Mouse (Mus musculus): ENCODE data around the gene Tmem262.
"Not testable (repeated sequence)": the region's sequence is repeated elsewhere in the genome, so short reads cannot be mapped to it uniquely, and the experiment has no call there.

Tmem262 gene

DNA sequence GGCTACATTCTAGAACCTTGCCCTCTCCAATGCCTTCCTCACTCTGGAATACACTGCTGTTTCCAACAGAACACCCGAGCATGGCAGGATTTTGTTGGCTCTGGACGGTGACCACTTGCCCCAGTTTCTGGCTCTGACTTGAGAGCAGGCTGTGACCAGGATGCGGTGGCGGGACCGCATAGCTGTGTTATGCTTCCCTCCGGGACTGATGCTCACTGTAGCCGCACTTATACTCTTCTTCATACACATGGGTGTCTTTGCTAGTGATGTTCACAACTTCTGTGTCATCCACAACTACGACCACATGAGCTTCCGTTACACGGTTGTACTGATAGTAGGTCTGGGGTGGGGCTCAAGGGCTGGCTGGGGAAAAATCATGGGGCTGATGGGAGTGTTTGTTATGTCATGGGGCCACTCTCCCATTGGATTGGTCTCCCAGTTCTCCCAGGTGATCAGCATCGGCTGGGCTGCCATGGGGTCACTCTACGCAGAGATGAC, at the start of gene Tmem262:
Tmem262 (plus strand) TSS at position 51 of the 498 bp plus-strand sequence.
- DNase-seq (ENCODE audit: extremely low spot score, low read depth, low spot score) = no peak

DNA sequence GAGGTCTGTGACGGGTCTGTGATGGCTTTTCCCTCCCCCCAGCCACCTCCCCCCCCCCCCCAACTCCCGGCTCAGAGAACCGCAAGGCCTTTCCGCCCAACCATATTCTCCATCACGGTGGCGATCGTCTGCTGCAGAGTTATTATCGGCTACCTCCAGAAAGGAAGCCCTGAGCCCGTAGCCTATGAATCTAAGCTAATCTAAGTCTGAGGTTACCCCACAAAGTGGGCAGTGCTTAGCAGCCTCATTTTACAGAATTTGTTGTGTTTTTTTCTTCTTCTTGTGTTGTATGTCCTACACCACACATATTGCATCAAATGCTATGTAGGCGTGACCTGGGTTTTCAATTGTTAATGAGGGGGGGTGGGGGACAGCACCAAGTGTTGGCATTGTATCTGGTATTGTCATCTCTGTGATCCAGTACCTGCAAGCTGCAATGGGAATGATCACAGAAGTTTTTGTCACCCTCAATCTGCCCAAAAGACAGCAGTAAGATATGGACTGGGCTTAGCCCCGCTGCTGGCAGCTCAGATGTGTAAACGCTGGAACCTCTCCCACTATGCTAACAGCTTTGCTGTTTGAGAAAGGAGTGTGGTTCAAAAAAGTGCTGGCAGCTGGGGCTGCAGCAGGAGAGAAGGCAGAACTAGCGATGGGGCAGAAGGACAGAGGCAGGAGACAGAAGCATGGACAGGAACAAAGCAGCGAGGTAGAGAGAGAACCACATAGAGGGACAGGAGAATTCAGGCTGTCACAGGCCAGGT, 49.1 kb upstream of the Tmem262 start:
- no peak for DNase-seq (ENCODE audit: extremely low spot score, low read depth, low spot score)

DNA sequence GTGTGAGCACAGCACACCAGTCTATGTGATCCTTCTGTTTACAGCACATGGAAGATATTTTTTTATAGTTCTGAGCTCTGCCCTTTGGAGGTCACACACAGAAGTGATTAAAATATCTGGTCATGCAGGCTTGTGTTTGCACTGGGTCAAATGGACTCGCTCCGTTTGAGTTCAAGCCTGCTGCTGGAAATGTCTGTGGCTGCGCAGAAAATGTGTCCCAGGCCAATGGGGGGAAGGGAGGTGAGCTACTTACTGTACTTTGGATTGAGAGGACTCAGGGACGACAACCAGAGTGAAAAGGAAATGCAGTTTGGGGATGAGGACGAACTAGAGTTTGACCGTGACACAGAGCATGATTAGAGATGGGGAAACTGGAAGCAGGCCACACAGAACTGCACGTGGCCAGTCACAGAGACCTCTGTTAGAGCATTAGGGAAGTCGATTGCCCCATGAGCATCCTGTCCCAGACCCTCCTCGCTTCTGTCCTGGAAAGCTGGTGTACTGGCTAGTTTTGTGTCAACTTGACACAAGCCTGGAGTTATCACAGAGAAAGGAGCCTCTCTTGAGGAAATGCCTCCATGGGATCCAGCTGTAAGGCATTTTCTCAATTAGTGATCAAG, 43.8 kb upstream of the Tmem262 start:
- no peak for DNase-seq (ENCODE audit: extremely low spot score, low read depth, low spot score)

DNA sequence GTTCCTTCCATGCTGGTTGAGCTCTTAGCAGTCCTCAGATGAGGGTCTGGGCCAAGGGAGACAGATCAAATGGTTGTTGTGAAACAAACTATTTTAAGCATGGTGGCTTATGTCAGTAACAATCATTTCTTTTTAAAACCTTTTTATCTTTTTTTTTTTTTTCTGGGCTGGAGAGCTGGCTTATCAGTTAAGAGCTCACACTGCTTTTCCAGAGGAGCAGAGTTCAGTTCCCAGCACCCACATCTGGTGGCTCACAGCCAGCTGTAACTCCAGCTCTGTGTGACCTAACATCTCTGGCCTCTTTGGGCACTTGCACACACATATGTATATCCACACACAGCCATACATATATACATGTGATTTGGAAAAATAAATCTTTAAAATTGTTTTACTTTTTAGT, 42.1 kb upstream of the Tmem262 start:
- no peak for DNase-seq (ENCODE audit: extremely low spot score, low read depth, low spot score)

DNA sequence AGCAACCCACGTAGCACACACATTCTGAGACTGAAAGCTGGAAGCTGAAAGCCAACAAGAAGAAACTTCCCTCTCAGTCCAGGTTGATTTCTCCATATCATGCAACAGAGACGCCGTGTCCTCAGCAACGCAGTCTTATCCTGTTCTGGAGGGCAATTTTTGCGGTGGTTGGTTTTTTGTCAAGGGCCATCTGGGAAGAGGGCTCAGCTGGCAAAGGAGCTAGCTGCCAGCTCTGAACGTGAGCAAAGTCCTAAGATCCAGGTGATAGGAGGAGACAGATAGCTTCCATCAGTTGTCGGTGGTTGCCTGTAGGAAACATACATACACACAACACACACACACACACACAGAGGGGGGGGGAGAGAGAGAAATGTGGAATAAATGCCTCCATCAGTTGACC, 41.5 kb upstream of the Tmem262 start:
- no peak for DNase-seq (ENCODE audit: extremely low spot score, low read depth, low spot score)

DNA sequence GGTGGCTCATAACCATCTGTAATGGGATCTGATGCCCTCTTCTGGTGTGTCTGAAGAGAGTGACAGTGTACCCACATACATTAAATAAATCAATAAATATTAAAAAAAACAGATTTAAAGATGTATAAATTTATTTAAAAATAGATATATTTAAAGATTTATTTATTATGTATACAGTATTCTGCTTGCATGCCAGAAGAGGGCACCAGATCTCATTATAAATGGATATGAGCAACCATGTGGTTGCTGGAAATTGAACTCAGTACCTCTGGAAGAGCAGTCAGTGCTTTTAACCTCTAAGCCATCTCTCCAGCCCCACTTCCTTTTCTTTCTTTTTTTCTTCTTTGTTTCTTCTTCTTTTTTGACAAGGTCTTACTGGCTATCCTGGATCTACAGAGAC, 39.8 kb upstream of the Tmem262 start:
- no peak for DNase-seq (ENCODE audit: extremely low spot score, low read depth, low spot score)

DNA sequence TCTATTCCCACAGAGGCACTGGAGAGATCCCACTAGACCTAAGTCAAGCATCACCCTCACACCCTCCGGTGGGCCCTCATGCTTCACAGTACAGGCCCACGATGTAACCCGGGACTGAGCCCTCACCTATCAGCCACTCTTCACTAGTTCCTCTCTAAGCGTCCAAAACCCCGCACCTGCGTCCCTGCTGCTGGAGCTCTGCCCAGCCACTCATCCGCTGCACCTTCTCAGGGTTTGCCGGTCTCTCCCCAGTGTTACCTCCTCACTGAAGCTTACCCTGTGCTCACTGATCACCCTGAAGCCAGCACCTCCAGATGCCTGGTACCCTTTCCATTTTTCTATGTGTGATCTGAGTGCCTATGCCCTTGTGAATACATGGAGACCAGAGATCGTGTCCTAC, 37.5 kb upstream of the Tmem262 start:
- DNase-seq (ENCODE audit: extremely low spot score, low read depth, low spot score) = no peak

DNA sequence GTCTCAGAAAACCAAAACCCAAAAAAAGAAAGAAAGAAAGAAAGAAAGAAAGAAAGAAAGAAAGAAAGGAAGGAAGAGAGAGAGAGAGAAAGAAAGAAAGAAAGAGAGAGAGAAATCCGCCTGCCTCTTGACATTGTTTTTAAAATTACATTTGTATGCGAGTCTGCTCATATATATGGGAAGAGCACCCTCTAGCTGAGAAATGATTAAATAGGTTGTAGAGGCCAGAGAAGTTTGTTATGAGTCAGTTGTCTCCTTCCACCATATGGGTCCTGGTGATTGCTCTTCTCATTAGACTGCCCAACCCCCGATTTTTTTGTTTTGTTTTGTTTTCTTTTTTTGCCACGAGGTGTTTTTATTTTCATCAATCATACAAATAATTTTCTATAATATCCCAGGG, 35.7 kb upstream of the Tmem262 start:
- not testable (repeated sequence) for DNase-seq (ENCODE audit: extremely low spot score, low read depth, low spot score)

DNA sequence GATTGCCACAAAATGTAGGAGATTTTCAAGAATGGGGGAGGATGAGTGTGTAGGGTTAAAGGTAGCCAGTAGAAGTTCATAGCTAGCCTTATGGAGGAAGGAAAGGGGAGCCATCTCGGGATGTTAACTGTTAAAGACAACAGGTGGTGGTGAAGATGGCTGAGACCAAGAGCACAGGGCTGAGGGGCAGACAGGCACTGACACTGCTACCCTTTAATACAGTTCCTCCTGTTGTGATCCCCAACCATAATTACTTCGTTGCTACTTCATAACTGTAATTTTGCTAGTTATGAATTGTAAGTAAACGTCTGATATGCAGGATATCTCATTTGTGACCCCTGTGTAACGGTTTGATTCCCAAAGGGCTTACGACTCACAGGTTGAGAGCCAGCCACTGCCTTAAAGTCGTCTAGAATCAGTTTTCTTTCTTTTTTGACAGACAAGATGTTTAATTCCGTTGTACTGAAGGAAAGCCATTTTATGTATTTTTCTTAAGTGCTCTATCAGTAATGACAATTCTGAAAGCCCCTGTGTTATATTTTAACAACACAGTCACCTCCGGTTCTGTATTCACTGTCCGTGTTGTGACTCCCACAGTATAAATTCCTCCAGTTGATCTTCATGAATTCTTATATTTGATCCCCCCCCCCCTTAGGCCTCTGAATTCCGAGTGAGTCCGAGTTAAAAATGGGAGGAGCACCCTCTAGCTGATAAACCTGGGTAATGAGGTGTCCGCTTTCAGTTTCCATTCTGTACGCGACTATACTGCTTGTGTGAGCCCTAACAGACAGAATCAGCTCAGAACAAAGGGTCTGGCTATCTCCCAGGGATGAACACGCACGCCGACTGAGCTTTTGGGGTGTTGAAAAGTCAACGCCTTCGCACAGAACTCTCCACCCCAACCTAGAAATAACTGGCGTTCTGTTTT, 34.2 kb upstream of the Tmem262 start:
- no peak for DNase-seq (ENCODE audit: extremely low spot score, low read depth, low spot score)

DNA sequence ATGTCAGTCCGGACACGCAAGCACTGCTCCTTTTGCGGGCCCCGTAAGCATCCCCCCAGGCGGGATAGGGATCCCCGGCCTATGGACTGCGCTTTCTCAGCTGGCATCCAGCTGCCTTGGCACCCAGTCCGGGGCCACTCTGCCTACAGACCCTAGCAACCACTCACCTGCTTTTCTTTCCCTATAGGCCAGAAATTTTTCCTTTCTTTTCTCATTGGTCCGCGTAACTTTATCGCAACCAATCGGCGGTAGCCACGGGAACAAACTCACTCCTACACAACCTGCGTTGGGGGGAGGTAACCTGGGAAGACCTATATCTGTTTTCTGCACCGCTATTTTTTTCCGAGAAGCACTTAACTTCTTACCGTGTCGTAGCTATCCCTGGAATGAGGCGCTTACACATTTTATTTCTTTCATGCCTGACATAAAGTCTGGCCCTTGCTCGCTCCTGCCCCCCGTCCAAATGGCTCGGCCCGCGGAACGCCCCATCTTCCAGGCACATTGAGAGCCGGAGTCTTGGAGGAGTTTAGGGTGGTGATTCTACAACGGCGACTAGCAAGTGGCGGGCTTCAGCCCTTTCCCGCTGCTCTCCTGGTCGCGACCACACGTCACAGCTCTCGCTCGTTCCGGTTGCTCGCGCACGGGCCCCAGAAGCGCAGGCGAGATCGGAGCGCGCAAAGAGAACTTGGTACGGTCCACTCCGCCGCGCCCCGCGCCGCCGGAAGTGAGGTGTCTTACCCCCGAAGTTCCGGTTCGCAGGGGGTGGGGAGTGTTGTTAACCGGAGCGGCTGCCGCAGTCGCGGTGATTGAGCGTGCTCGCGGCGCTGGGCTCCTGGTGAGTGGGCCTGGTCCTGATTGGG, 33.3 kb upstream of the Tmem262 start, which contains the start of gene Syvn1:
Syvn1 (plus strand) TSS at position 283 of the 860 bp plus-strand sequence.
- DNase-seq (ENCODE audit: extremely low spot score, low read depth, low spot score) = peak; percentile 98

DNA sequence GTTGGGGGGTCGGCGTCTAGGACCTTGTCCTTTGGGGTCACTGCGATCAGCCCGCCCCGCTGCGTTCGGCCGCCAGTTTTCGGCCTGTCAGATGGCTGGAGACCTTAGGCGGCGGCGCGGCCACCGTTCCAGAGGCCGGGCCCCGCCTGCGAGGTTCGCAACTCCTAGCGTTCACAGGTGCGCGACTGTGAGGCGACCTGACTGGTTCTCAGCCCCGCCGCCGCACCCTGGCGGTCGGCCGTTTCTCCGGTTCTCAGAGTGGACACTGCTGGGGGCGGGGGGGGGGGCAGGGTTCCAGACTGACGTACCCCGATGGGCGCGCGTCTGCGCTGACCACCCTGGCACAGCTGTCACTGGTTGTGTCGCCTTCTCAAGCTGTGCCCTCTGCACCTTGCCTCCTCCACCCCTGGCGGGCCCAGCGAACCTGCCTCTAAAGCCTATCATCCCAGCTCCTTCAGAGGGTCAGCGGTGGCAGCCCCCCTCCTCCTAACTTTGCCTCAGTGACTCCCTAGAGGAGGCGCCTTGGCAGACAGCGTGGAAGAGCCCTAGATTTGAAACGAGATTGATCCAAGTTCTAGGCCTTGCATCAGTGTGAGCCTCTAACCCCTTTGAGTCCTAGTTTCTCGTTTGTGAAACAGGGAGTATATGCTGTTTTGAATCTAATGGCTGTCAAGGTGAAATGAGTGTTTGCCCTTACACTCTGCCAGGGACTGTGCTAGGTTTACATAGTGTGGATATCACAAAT, 32.5 kb upstream of the Tmem262 start:
- DNase-seq (ENCODE audit: extremely low spot score, low read depth, low spot score) = no peak

DNA sequence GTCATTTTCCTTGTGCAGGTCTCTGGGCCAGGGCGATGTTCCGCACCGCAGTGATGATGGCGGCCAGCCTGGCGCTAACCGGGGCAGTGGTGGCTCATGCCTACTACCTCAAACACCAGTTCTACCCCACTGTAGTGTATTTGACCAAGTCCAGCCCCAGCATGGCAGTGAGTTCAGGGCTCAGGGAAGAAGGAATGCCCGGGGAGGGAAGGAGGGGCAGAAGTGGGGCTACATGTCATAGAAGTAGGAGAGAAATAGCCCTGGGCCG, 32.0 kb upstream of the Tmem262 start:
- no peak for DNase-seq (ENCODE audit: extremely low spot score, low read depth, low spot score)

DNA sequence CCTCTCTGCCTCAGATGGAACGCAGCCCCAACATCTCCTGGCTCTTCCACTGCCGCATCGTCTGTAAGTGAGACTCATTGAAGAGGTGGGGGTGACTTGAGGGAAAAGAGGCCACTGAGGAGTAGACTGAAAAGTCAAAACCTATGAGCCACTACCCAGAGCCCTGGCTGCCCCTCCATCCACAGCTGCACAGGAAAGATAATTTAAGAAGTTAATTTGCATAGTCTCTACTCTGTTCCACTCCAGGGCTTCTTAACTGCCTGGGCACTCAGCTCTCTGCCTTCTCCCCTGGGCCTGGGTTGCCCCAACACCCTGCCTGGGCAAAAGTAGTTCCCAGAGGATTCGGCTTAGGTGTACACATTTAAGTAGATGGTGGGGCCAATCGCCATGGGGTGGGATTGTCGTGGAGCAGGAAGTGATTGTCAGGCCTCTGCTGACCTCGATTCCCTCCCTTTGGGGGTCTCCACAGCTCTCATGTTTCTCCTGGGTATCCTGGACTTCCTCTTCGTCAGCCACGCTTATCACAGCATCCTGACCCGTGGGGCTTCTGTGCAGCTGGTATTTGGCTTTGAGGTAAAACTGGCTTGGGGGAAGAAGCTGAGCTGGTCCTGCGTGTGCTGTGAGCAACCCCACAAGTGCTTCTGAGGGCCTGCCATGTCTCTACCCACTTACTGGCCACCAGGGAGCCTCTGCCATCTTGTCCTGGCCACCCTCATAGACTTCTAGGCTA, 31.0 kb upstream of the Tmem262 start:
- no peak for DNase-seq (ENCODE audit: extremely low spot score, low read depth, low spot score)

DNA sequence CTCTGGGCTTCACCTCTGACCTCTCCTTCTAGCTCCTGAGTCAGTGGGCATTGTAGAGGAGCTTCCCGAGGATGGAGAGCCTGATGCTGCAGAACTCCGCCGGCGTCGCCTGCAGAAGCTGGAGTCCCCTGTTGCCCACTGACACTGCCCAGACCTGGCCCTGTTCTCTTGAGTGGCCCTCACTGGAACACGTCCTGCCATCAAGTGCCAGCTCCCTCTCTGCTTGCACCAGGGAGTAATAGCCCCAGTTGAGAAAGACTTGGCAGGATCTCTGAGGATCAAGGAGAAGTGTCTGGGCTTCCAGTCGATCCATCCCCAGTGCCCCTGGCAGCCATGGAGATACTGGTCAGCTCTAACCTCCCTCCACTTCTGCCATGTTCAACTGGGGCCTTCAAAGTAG, 27.3 kb upstream of the Tmem262 start:
- no peak for DNase-seq (ENCODE audit: extremely low spot score, low read depth, low spot score)

DNA sequence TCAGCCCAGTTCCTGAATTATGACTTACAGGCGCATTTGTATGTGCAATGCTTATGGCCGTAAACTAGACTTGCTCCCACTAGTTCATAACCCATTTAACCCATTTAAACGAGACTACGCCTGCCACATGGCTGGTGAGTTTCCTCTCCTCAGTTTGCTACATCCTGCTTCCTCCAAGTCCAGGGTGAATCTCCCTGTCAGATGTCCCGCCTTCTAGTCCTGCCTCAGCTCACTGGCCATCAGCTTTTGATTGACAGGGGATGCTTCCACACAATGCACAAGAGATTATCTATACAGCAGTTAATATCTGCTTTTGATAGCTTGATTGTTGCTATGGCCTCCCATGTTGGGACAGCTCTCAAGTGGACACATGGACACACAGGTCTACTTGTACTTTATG, 25.5 kb upstream of the Tmem262 start:
- no peak for DNase-seq (ENCODE audit: extremely low spot score, low read depth, low spot score)

DNA sequence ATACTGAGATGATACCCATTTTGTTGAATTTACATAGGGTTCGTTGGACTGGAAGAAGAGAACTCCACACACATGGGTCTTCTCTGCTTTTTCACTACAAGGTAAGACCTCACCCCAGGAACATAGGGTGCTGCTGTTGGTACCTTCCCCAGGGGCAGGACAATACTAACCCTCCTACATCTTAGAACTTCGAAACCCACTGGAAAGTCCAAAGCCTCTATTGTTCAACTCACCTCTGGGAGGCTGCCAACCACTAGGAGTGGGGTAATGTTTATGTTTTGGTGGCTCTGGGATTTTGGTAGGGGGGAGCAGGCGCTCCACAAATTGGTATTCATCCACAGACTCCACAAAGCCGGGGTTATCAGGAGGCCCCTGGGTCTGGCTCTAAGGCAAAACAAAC, 23.1 kb upstream of the Tmem262 start:
- DNase-seq (ENCODE audit: extremely low spot score, low read depth, low spot score) = no peak

DNA sequence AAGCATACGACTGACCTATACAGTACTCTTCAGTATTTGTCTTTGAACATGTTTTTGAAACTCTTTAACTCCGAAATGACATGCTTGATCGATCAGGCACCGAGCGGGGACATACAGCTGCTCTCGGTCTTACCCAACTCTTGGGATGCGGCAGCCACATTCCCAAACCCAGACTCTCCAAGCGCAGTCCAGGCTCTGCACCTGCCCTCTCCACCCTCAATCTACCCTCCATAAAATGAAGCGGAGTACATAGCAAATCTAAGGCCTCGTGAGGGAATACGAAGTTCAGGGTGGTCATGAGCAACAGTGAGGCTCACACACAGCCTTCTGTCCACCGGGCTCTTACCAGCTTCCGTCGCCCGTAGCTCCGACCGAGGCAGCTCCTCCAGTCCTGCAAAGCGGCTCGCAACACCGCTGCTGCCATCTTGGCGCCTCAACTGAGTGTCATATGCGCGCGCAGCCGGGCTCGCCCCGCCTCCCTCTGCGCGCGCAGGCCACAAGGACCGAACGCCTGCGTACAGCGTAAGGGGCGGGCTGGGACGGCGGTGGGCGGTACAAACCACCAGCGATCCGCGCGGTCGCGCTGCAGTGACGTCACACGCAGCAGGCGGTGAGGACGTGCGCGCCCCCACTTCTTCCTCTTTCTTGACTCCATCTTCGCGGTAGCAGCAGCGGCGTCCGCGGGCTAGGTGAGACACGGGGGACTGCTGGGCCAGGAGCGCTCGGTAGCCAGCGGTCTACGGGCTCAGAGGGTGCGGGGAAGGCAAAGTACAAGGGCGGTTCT, 22.3 kb upstream of the Tmem262 start, which contains the start of the genes Mrpl49 and Fau:
Mrpl49 (minus strand) TSS at position 473 of the 784 bp plus-strand sequence.
Fau (plus strand) TSS at position 532 of the 784 bp plus-strand sequence.
- DNase-seq (ENCODE audit: extremely low spot score, low read depth, low spot score) = peak; percentile 91

DNA sequence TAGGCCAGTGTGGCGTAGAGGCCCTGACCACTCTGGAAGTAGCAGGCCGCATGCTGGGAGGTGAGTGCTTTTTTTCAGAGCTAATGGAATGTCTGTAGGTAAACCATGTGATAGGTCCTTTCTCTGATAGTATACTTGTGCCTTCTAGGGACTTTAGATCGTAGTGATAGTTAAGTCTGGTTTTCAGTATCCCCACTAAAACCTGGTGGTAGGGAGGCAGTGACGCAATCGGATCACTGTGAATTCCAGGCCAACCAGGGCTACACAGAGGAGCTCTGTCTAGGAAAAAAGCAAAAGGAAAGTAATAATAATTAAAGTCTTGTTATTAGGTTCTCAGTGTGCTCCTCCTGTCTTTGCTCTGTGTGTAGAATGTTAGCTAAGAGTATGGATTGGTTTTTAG, 21.3 kb upstream of the Tmem262 start:
- no peak for DNase-seq (ENCODE audit: extremely low spot score, low read depth, low spot score)
